Comparison of ENCODE assay signal across 8 mouse cellular contexts in genomic region chrX:135008720-135009470, GRCm38 (mm10). TPM values are rescaled to one million over a fixed set of nuclear protein-coding genes. Genes with fewer than 3 reads are reported as not detected.
DNase-seq lines count a peak whose midpoint lies in the region; ATAC-seq lines count a peak whose summit lies in the region.

Zmat1 (minus strand) TSS chrX:135009209.

- H3K27ac ChIP-seq in heart, embryonic 14.5 days (replicated peaks in 1 of 2; ENCODE audit: control insufficient read depth in 1 of 2, insufficient read depth in 1 of 2, low read depth in 2 of 2, low read length in 2 of 2) = peak within 1 kb of the TSS; percentile 96
- H3K27ac ChIP-seq in liver, embryonic 13.5 days = peak within 1 kb of the TSS; percentile 85
- peak within 1 kb of the TSS; percentile 83 for H3K27ac ChIP-seq in stomach, embryonic 16.5 days (ENCODE audit: low read length)

- peak; percentile 70 for DNase-seq in c-Kit-negative CD71-positive TER-119-positive erythroid progenitor cells, embryonic 14.5 days (ENCODE audit: low read depth, low spot score)
- DNase-seq in fibroblast of lung, adult 2 months (ENCODE audit: low read depth) = peak; percentile 77
- peak; percentile 93 for DNase-seq in kidney, postnatal 14 days
- DNase-seq in liver, embryonic 13.5 days = peak; percentile 82
- peak; percentile 72 for DNase-seq in neural tube, embryonic 10.5 days (ENCODE audit: extremely low spot score, low spot score)

- peaks cover 0 to 3% of the 10 kb centered on the region in 2 experiments; a peak in 1 of 4 replicates for H3K4me1 ChIP-seq in heart, embryonic 14.5 days (ENCODE audit: control insufficient read depth in 2 of 2, insufficient read depth in 2 of 2, low read length in 2 of 2)
- peaks cover 4% of the 10 kb centered on the region; the same call in 1 of the 2 replicates for H3K4me1 ChIP-seq in liver, embryonic 13.5 days (replicated peaks)
- H3K4me1 ChIP-seq in stomach, embryonic 16.5 days (ENCODE audit: control insufficient read depth, insufficient read depth, low read length) = no peaks in the 10 kb centered on the region

- WGBS in heart, embryonic 14.5 days = 21% methylated on average over 53 of the region's 65 CpGs
- WGBS in liver, embryonic 13.5 days (ENCODE audit: insufficient replicate concordance) = 22% methylated on average over 52 of the region's 65 CpGs
- WGBS in stomach, embryonic 16.5 days = 16% methylated on average over 40 of the region's 65 CpGs

- H3K4me2 ChIP-seq in heart, embryonic 14.5 days (ENCODE audit: low read length) = peak within 1 kb of the TSS; percentile 66
- peak within 1 kb of the TSS; percentile 61 for H3K4me2 ChIP-seq in liver, embryonic 13.5 days
- H3K4me2 ChIP-seq in stomach, embryonic 16.5 days (ENCODE audit: low read depth, low read length) = peak within 1 kb of the TSS; percentile 49

- H3K27me3 ChIP-seq in heart, embryonic 14.5 days (ENCODE audit: control insufficient read depth, insufficient read depth, low read length) = no peaks in the 10 kb centered on the region
- H3K27me3 ChIP-seq in liver, embryonic 13.5 days = no peaks in the 10 kb centered on the region
- H3K27me3 ChIP-seq in stomach, embryonic 16.5 days (ENCODE audit: control insufficient read depth, insufficient read depth, low read length) = no peaks in the 10 kb centered on the region

- H3K9ac ChIP-seq in heart, embryonic 14.5 days (ENCODE audit: low read length) = peak within 1 kb of the TSS; percentile 91
- peak within 1 kb of the TSS; percentile 84 for H3K9ac ChIP-seq in liver, embryonic 13.5 days
- peak within 1 kb of the TSS; percentile 75 for H3K9ac ChIP-seq in stomach, embryonic 16.5 days (ENCODE audit: low read length)

- peak; percentile 96 for ATAC-seq in CD4-positive, CD25-positive, alpha-beta regulatory T cell, adult 4 months
- ATAC-seq in heart, embryonic 14.5 days (ENCODE audit: insufficient number of reproducible peaks, insufficient read depth, low FRiP score, low read depth) = peak; percentile 99
- peak; percentile 100 for ATAC-seq in liver, embryonic 13.5 days (ENCODE audit: low read depth)
- peak; percentile 99 for ATAC-seq in stomach, embryonic 16.5 days (ENCODE audit: insufficient read depth, low FRiP score)

- H3K9me3 ChIP-seq in heart, embryonic 14.5 days (ENCODE audit: control insufficient read depth, low read length) = no peaks in the 10 kb centered on the region
- no peaks in the 10 kb centered on the region for H3K9me3 ChIP-seq in liver, embryonic 13.5 days (replicated peaks)
- H3K9me3 ChIP-seq in stomach, embryonic 16.5 days (replicated peaks; ENCODE audit: control insufficient read depth, low read length) = no peaks in the 10 kb centered on the region

- peak within 1 kb of the TSS; percentile 65 to 78 for H3K4me3 ChIP-seq in heart, embryonic 14.5 days (ENCODE audit: control insufficient read depth in 1 of 2, insufficient read depth in 1 of 2, low read depth in 1 of 2, low read length in 2 of 2)
- H3K4me3 ChIP-seq in liver, embryonic 13.5 days (replicated peaks) = peak within 1 kb of the TSS; percentile 69
- peak within 1 kb of the TSS; percentile 53 for H3K4me3 ChIP-seq in stomach, embryonic 16.5 days (replicated peaks; ENCODE audit: low read length)

- H3K36me3 ChIP-seq in heart, embryonic 14.5 days (ENCODE audit: control insufficient read depth, insufficient read depth, low read length) = no peaks in the 10 kb centered on the region
- H3K36me3 ChIP-seq in liver, embryonic 13.5 days = no peaks in the 10 kb centered on the region
- no peaks in the 10 kb centered on the region for H3K36me3 ChIP-seq in stomach, embryonic 16.5 days (ENCODE audit: control insufficient read depth, insufficient read depth, low read length)

RNA-seq across cellular contexts. Expression of gene Zmat1, which starts in this region (rescaled TPM):
- 10 to 100 TPM in 1 of 2 experiments, 1 to 10 TPM in 1; 8.1 to 10.7 TPM for polyA plus RNA-seq in CD4-positive, CD25-positive, alpha-beta regulatory T cell, adult 4 months (2017; shearing (Covaris generic))
- polyA plus RNA-seq in heart, embryonic 14.5 days (2014; fragmentation: Nextera tagmentation; extraction: Ambion mirVana) = 9.8 and 10.8 TPM in 2 replicates
- polyA plus RNA-seq in liver, embryonic 13.5 days (2015; fragmentation: Nextera tagmentation; extraction: Ambion mirVana) = 1.2 and 1.7 TPM in 2 replicates
- polyA plus RNA-seq in stomach, embryonic 16.5 days (2015; fragmentation: Nextera tagmentation; extraction: Ambion mirVana) = 4.4 and 5.0 TPM in 2 replicates

Comparison
In these comparisons a context has a peak if more than half of its experiments do, and no peak if none do; other contexts are left out.
1. Peak in every context shown above with its lines: DNase-seq, ATAC-seq, H3K4me3 ChIP-seq and H3K27ac ChIP-seq.